Mouse (Mus musculus) retina, adult 2 months (tissue): ENCODE results near the gene Defb15.
"Not testable (repeated sequence)": the region's sequence is repeated elsewhere in the genome, so short reads cannot be mapped to it uniquely, and the experiment has no call there.

Experiments
- DNase-seq: peaks from one replicate; pipeline ENCODE4 v3.0.0-alpha.2; 2012; ENCODE audit warnings: low read depth, low spot score

Defb15 gene

GRCm38 (mm10) chr8:21932610-21933009 lies at the start of gene Defb15:
Gene Defb15, minus strand, starts transcription at chr8:21932710.
- no peak for DNase-seq

- peak; percentile 13 for DNase-seq
These were observed 49.3 kb upstream of the Defb15 start for GRCm38 (mm10) chr8:21981664-21982337.

GRCm38 (mm10) chr8:21978193-21978592 lies 45.7 kb upstream of the Defb15 start:
- DNase-seq = no peak

- DNase-seq = no peak
These were observed 37.0 kb upstream of the Defb15 start, which contains the start of gene Ccdc70 for GRCm38 (mm10) chr8:21969475-21969874. Gene Ccdc70, plus strand, starts transcription at chr8:21969775.

GRCm38 (mm10) chr8:21966646-21967045 lies 34.1 kb upstream of the Defb15 start:
- DNase-seq = no peak

- DNase-seq = no peak
These were observed 25.9 kb upstream of the Defb15 start, which contains the start of gene Fam90a1a for GRCm38 (mm10) chr8:21958414-21958813. Gene Fam90a1a, plus strand, starts transcription at chr8:21958714.

- DNase-seq = no peak
These were observed 23.8 kb upstream of the Defb15 start for GRCm38 (mm10) chr8:21956336-21956735.

- DNase-seq = no peak
These were observed 22.8 kb upstream of the Defb15 start for GRCm38 (mm10) chr8:21955321-21955720.

- no peak for DNase-seq
These were observed 15.0 kb upstream of the Defb15 start for GRCm38 (mm10) chr8:21947311-21948017.

- no peak for DNase-seq
These were observed 14.0 kb upstream of the Defb15 start, which contains the start of gene Defb13 for GRCm38 (mm10) chr8:21946462-21946861. Gene Defb13, plus strand, starts transcription at chr8:21946762.

- DNase-seq = not testable (repeated sequence)
These were observed 5.5 kb upstream of the Defb15 start, which contains the start of gene Defb35 for GRCm38 (mm10) chr8:21938052-21938451. Gene Defb35, plus strand, starts transcription at chr8:21938352.

- DNase-seq = not testable (repeated sequence)
These were observed 1.8 kb downstream of the Defb15 start for GRCm38 (mm10) chr8:21930754-21931153.

- DNase-seq = no peak
These were observed 16.9 kb downstream of the Defb15 start for GRCm38 (mm10) chr8:21915625-21916024.

GRCm38 (mm10) chr8:21912554-21912953 lies 20.0 kb downstream of the Defb15 start:
- DNase-seq = no peak

- no peak for DNase-seq
These were observed 20.6 kb downstream of the Defb15 start for GRCm38 (mm10) chr8:21911931-21912330.

GRCm38 (mm10) chr8:21906290-21906689 lies 26.2 kb downstream of the Defb15 start, which contains the start of gene Defb11:
Gene Defb11, minus strand, starts transcription at chr8:21906412.
- DNase-seq = not testable (repeated sequence)

GRCm38 (mm10) chr8:21885321-21885720 lies 47.2 kb downstream of the Defb15 start, which contains the start of gene Defb9:
Gene Defb9, minus strand, starts transcription at chr8:21885421.
- not testable (repeated sequence) for DNase-seq
